Mouse (Mus musculus): ENCODE measurements around the gene Olfr344. TPM values are rescaled to one million over a fixed set of nuclear protein-coding genes. Genes with fewer than 3 reads are reported as not detected.

The Olfr344 gene
- total RNA-seq (2021): not detected

DNA sequence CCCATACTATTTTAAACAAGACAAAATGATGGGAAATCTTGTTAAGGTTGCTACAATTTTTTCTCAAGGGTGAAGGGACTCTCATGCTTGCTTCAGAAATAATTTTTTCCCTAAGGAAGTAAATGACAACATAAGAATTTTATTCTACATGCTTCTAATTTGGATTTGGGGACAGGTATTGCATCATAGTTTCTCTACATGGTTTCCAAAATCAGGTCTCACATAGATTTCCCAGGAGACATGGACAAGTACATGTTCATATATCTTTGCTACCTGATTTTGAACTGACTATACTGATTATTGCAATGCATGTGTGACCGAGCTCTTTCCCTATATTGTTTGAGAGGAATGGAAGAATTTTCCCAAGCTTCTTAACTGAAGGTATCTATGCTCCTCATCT lies at the start of gene Olfr344:
Gene Olfr344, plus strand, starts transcription at position 301 of the 400 bp plus-strand sequence.
- no peak for DNase-seq (ENCODE audit: extremely low spot score in 1 of 2, low spot score in 2 of 2)
- intact Hi-C loops (cut with DNase I): no loop called here

DNA sequence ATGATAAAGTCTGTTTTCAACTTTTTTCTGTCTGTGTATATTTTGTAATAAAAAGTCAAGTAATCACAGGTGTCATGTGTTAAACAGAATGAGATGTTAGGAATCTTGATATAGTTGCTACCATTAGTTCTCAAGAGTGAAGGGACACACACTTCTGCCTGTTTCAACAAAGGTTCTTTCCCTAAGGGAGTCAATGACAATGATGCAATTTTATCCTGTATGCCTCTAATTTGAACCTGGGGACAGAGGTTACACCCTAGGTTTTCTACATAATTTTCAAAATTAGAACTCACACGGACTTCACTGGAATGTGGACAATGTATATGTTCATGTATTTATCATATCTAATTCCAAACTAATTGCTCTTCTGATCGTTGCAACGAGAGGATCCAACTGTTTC lies 41.8 kb upstream of the Olfr344 start, which contains the start of gene Olfr342:
Gene Olfr342, plus strand, starts transcription at position 301 of the 400 bp plus-strand sequence.
- intact Hi-C loops (cut with DNase I): no loop called here
- DNase-seq (ENCODE audit: extremely low spot score in 1 of 2, low spot score in 2 of 2): no peak

DNA sequence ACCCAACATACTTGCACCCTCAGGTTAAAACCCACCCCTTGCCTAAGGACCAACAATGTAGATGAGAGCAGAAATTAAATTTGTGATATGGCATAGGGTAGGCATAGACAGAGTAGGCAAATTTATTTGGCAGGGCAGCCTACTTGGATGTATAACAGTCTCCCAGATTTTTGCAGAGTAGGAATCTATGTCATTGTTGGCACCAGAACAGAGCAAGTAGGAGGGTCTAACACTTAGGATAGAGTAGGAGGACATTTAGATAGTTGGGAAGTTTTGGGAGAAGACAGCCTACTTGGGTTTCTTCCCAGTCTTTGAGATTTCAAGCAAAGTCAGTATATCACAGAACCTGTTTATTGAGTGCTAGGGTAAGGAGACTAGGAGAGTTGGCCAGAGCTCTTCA lies 1.3 kb upstream of the Olfr344 start:
- no peak for DNase-seq (ENCODE audit: extremely low spot score in 1 of 2, low spot score in 2 of 2)
- intact Hi-C loops (cut with DNase I): no loop called here

DNA sequence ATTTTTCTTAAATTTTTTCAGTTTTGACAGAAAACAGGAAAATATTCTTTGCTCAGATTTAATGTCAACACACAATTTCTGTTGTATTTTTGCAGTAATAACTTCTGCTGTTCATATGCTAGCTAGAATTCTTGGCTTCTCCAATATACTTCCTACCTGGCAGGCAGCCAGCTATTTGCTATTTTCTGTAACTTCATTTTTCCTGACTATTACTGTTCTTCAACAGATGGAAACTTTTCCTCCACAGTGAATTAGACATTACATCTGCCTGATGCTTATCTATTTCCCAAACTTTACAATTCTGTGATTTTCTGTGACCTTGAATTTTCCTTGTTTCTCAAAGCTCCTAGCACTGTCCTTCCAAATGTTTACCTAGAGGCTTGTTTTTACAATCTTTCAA lies 560 bp downstream of the Olfr344 start:
- intact Hi-C loops (cut with DNase I): no loop called here
- no peak for DNase-seq (ENCODE audit: extremely low spot score in 1 of 2, low spot score in 2 of 2)

DNA sequence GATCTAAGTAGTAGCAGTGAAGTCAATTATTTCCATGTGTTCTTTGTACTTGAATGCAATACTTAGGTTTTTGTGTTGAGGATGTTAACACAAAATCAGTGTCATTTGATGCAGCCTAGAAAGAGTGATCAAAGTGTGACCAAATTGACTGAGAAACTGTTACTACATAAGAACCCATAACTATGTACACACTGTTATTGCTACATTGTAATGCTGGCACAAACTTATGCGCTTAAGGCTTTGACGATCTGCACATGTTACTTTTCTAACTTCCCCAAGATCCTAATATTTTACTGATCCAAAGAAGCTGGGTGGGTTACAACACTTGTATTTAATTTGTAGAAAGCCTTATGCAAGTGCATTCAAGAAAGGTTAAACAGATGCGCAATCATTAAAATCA lies 1.4 kb downstream of the Olfr344 start:
- intact Hi-C loops (cut with DNase I): no loop called here
- no peak for DNase-seq (ENCODE audit: extremely low spot score in 1 of 2, low spot score in 2 of 2)

Other genes with a start within 250 kb of the Olfr344 start
- not detected for gene Olfr338, start 193.1 kb upstream of the Olfr344 start, total RNA-seq (2021)
- not detected for gene Olfr339, start 147.7 kb upstream of the Olfr344 start, total RNA-seq (2021)
- not detected for gene Olfr340, start 114.1 kb upstream of the Olfr344 start, total RNA-seq (2021)
- gene Olfr341, start 84.2 kb upstream of the Olfr344 start, total RNA-seq (2021): not detected
- gene Olfr342, start 41.7 kb upstream of the Olfr344 start, total RNA-seq (2021): not detected
- not detected for gene Olfr345, start 73.4 kb downstream of the Olfr344 start, total RNA-seq (2021)
- not detected for gene Olfr346, start 119.1 kb downstream of the Olfr344 start, total RNA-seq (2021)
- gene Olfr347, start 165.2 kb downstream of the Olfr344 start, total RNA-seq (2021): not detected
- not detected for gene Olfr348, start 217.6 kb downstream of the Olfr344 start, total RNA-seq (2021)
- gene Olfr50, start 223.9 kb downstream of the Olfr344 start, total RNA-seq (2021): not detected